Mouse (Mus musculus): ENCODE results near the gene Dhx8.

Gene Dhx8
- long read RNA-seq, experiment 1, full-length matches to known transcripts: 2 of 11 reads
- long read RNA-seq, experiment 1, partial matches to known transcripts: 8 of 11 reads
- long read RNA-seq, experiment 1, other reads (novel, unspliced or antisense): 1 of 11 reads
- long read RNA-seq, experiment 2, partial matches to known transcripts: 14 of 15 reads
- long read RNA-seq, experiment 2, other reads (novel, unspliced or antisense): 0 of 15 reads

GRCm38 (mm10) chr11:101732518-101733440 lies at the start of gene Dhx8:
Dhx8 (plus strand) TSS chr11:101732919.
- intact Hi-C loops (cut with DNase I): loop anchor here (1.0 kb wide), 1 partner anchor 74 kb away; no protein-coding TSS in a partner anchor

GRCm38 (mm10) chr11:101687351-101688301 lies 45.1 kb upstream of the Dhx8 start:
- intact Hi-C loops (cut with DNase I): no loop called here

GRCm38 (mm10) chr11:101689701-101690113 lies 43.0 kb upstream of the Dhx8 start:
- intact Hi-C loops (cut with DNase I): no loop called here

GRCm38 (mm10) chr11:101690326-101690725 lies 42.4 kb upstream of the Dhx8 start:
- intact Hi-C loops (cut with DNase I): no loop called here

- intact Hi-C loops (cut with DNase I): no loop called here
These were observed 36.6 kb upstream of the Dhx8 start for GRCm38 (mm10) chr11:101695906-101696661.

- intact Hi-C loops (cut with DNase I): no loop called here
These were observed 35.4 kb upstream of the Dhx8 start for GRCm38 (mm10) chr11:101697156-101697861.

- intact Hi-C loops (cut with DNase I): no loop called here
These were observed 34.6 kb upstream of the Dhx8 start for GRCm38 (mm10) chr11:101698114-101698513.

- intact Hi-C loops (cut with DNase I): no loop called here
These were observed 33.2 kb upstream of the Dhx8 start for GRCm38 (mm10) chr11:101699556-101699955.

- intact Hi-C loops (cut with DNase I): no loop called here
These were observed 32.7 kb upstream of the Dhx8 start for GRCm38 (mm10) chr11:101699991-101700390.

GRCm38 (mm10) chr11:101700446-101700845 lies 32.3 kb upstream of the Dhx8 start:
- intact Hi-C loops (cut with DNase I): no loop called here

- intact Hi-C loops (cut with DNase I): no loop called here
These were observed 28.6 kb upstream of the Dhx8 start for GRCm38 (mm10) chr11:101704081-101704480.

- intact Hi-C loops (cut with DNase I): no loop called here
These were observed 25.8 kb upstream of the Dhx8 start for GRCm38 (mm10) chr11:101706764-101707448.

- intact Hi-C loops (cut with DNase I): no loop called here
These were observed 24.2 kb upstream of the Dhx8 start for GRCm38 (mm10) chr11:101708482-101708881.

GRCm38 (mm10) chr11:101712811-101713210 lies 19.9 kb upstream of the Dhx8 start:
- intact Hi-C loops (cut with DNase I): no loop called here

GRCm38 (mm10) chr11:101714012-101714411 lies 18.7 kb upstream of the Dhx8 start:
- intact Hi-C loops (cut with DNase I): no loop called here

GRCm38 (mm10) chr11:101718324-101718723 lies 14.4 kb upstream of the Dhx8 start:
- intact Hi-C loops (cut with DNase I): no loop called here

GRCm38 (mm10) chr11:101719986-101720520 lies 12.7 kb upstream of the Dhx8 start:
- intact Hi-C loops (cut with DNase I): no loop called here

GRCm38 (mm10) chr11:101725043-101725442 lies 7.7 kb upstream of the Dhx8 start:
- intact Hi-C loops (cut with DNase I): loop anchor here (2.0 kb wide), 1 partner anchor 62 kb away; no protein-coding TSS in a partner anchor

- intact Hi-C loops (cut with DNase I): no loop called here
These were observed 6.0 kb upstream of the Dhx8 start for GRCm38 (mm10) chr11:101726765-101727164.

Data from adrenal gland (tissue).